Mouse (Mus musculus) MEL (cell line): ENCODE results near the gene Krt222. TPM values are rescaled to one million over a fixed set of nuclear protein-coding genes. Genes with fewer than 3 reads are reported as not detected.

Experiments used
- DNase-seq: peaks from one replicate; pipeline ENCODE4 v3.0.0; 2011; ENCODE audit warnings: low read depth, low spot score
- H3K27ac ChIP-seq: 2 replicates; pipeline ENCODE4 v1.5.1; 2012; ENCODE audit warnings: low read depth, mild to moderate bottlenecking, control low read depth, low read length, moderate library complexity; ENCODE audit not compliant: control insufficient read depth
- H3K27me3 ChIP-seq, 2 experiments: fragments of 150-350 bp in 1 of 2; sonication (generic) in 1 of 2; 2 replicates each; pipeline ENCODE4 v1.6.1; 2012; ENCODE audit warnings: low read length in 2 of 2, mild to moderate bottlenecking in 2 of 2, improper control_type of control experiment in 1 of 2, moderate library complexity in 1 of 2; ENCODE audit not compliant: insufficient read depth in 2 of 2, control insufficient read depth in 1 of 2
- H3K36me3 ChIP-seq, 2 experiments: 2 replicates each; pipeline ENCODE4 v1.6.1; 2012 to 2014; ENCODE audit warnings: low read length in 2 of 2, improper control_type of control experiment in 1 of 2, inconsistent platforms in 1 of 2, mild to moderate bottlenecking in 1 of 2; ENCODE audit not compliant: insufficient read depth in 2 of 2, control insufficient read depth in 1 of 2
- H3K4me1 ChIP-seq, 2 experiments: fragments of 150-350 bp in 1 of 2; sonication (generic) in 1 of 2; 2 replicates each; pipeline ENCODE4 v1.6.1; 2012; ENCODE audit warnings: low read length in 2 of 2, improper control_type of control experiment in 1 of 2, mild to moderate bottlenecking in 1 of 2; ENCODE audit not compliant: insufficient read depth in 2 of 2, control insufficient read depth in 1 of 2
- H3K4me3 ChIP-seq, 2 experiments: fragments of 150-350 bp in 1 of 2; sonication (generic) in 1 of 2; 2 replicates each; pipeline ENCODE4 v1.5.1; 2012; ENCODE audit warnings: low read depth in 2 of 2, low read length in 2 of 2, mild to moderate bottlenecking in 2 of 2, moderate library complexity in 2 of 2, control low read depth in 1 of 2, improper control_type of control experiment in 1 of 2; ENCODE audit not compliant: control insufficient read depth in 1 of 2, insufficient read depth in 1 of 2
- H3K79me2 ChIP-seq: 2 replicates; pipeline ENCODE4 v1.6.1; 2012; ENCODE audit warnings: mild to moderate bottlenecking, low read length, moderate library complexity; ENCODE audit not compliant: control insufficient read depth, poor library complexity, insufficient read depth
- H3K9ac ChIP-seq: 2 replicates; pipeline ENCODE4 v1.6.1; 2012; ENCODE audit warnings: low read depth, mild to moderate bottlenecking, control low read depth, low read length, moderate library complexity; ENCODE audit not compliant: control insufficient read depth, poor library complexity, severe bottlenecking
- H3K9me3 ChIP-seq: fragments of 150-350 bp; sonication (generic); replicated peaks from 2 replicates; pipeline ENCODE4 v1.6.1; 2012; ENCODE audit warnings: mild to moderate bottlenecking, low read length, improper control_type of control experiment, moderate library complexity; ENCODE audit not compliant: insufficient read depth
- BHLHE40 ChIP-seq: IDR thresholded peaks from 2 replicates; pipeline ENCODE4 v1.6.1; 2012; ENCODE audit warnings: low read depth, mild to moderate bottlenecking, inconsistent platforms, low read length, improper control_type of control experiment, borderline replicate concordance
- E2F4 ChIP-seq: IDR thresholded peaks from 2 replicates; pipeline ENCODE4 v1.6.1; 2011; ENCODE audit warnings: low read depth, low read length, improper control_type of control experiment, borderline replicate concordance
- ELF1 ChIP-seq: IDR thresholded peaks from 2 replicates; pipeline ENCODE4 v1.6.1; 2014; ENCODE audit warnings: low read depth, mild to moderate bottlenecking, inconsistent platforms, low read length, improper control_type of control experiment, moderate library complexity
- GABPA ChIP-seq: IDR thresholded peaks from 2 replicates; pipeline ENCODE4 v1.6.1; 2012; ENCODE audit warnings: low read depth, mild to moderate bottlenecking, inconsistent platforms, low read length, improper control_type of control experiment, moderate library complexity
- HCFC1 ChIP-seq: IDR thresholded peaks from 2 replicates; pipeline ENCODE4 v1.6.1; 2012; ENCODE audit warnings: low read depth, mild to moderate bottlenecking, inconsistent platforms, low read length, improper control_type of control experiment, moderate library complexity
- JUND ChIP-seq: IDR thresholded peaks from 2 replicates; pipeline ENCODE4 v1.6.1; 2011; ENCODE audit warnings: low read depth, mild to moderate bottlenecking, improper control_type of control experiment, low read length
- KAT2A ChIP-seq: conservative IDR thresholded peaks from 2 replicates; pipeline ENCODE4 v1.6.1; 2012; ENCODE audit warnings: low read depth, low read length, improper control_type of control experiment, inconsistent platforms
- MAFK ChIP-seq: IDR thresholded peaks from 2 replicates; pipeline ENCODE4 v1.6.1; 2011; ENCODE audit warnings: low read depth, mild to moderate bottlenecking, low read length, improper control_type of control experiment, borderline replicate concordance
- MAX ChIP-seq: IDR thresholded peaks from 2 replicates; pipeline ENCODE4 v1.6.1; 2011; ENCODE audit warnings: low read length, improper control_type of control experiment
- MAZ ChIP-seq: IDR thresholded peaks from 2 replicates; pipeline ENCODE4 v1.6.1; 2012; ENCODE audit warnings: low read depth, mild to moderate bottlenecking, inconsistent platforms, low read length, improper control_type of control experiment
- MEF2A ChIP-seq: IDR thresholded peaks from 2 replicates; pipeline ENCODE4 v1.6.1; 2014; ENCODE audit warnings: low read depth, mild to moderate bottlenecking, inconsistent platforms, low read length, improper control_type of control experiment; ENCODE audit not compliant: poor library complexity, insufficient replicate concordance, severe bottlenecking; ENCODE audit errors: extremely low read depth
- MYC ChIP-seq: IDR thresholded peaks from 2 replicates; pipeline ENCODE4 v1.6.1; 2011; ENCODE audit warnings: low read depth, mild to moderate bottlenecking, low read length, improper control_type of control experiment, moderate library complexity
- POLR2A ChIP-seq, 2 experiments: IDR thresholded peaks; 2 replicates each; pipeline ENCODE4 v1.6.1; 2011 to 2012; ENCODE audit warnings: low read length in 2 of 2, mild to moderate bottlenecking in 2 of 2, control low read depth in 1 of 2, improper control_type of control experiment in 1 of 2, low read depth in 1 of 2, moderate library complexity in 1 of 2; ENCODE audit not compliant: control insufficient read depth in 1 of 2, insufficient read depth in 1 of 2, poor library complexity in 1 of 2
- POLR2AphosphoS2 ChIP-seq: IDR thresholded peaks from 2 replicates; pipeline ENCODE4 v1.6.1; 2011; ENCODE audit warnings: low read length, improper control_type of control experiment
- RCOR1 ChIP-seq: IDR thresholded peaks from 2 replicates; pipeline ENCODE4 v1.6.1; 2012; ENCODE audit warnings: low read depth, mild to moderate bottlenecking, inconsistent platforms, low read length, improper control_type of control experiment
- SIN3A ChIP-seq: IDR thresholded peaks from 2 replicates; pipeline ENCODE4 v1.6.1; 2012; ENCODE audit warnings: low read length, improper control_type of control experiment, inconsistent platforms
- SMC3 ChIP-seq: IDR thresholded peaks from 2 replicates; pipeline ENCODE4 v1.6.1; 2011; ENCODE audit warnings: low read depth, low read length, improper control_type of control experiment
- TAL1 ChIP-seq: IDR thresholded peaks from 2 replicates; pipeline ENCODE4 v1.6.1; 2012; ENCODE audit warnings: mild to moderate bottlenecking, inconsistent platforms, low read length, moderate library complexity, mixed read lengths
- TCF12 ChIP-seq: IDR thresholded peaks from 2 replicates; pipeline ENCODE4 v1.6.1; 2014; ENCODE audit warnings: low read depth, mild to moderate bottlenecking, inconsistent platforms, low read length, improper control_type of control experiment, moderate library complexity
- USF2 ChIP-seq, 2 experiments: IDR thresholded peaks; 2 replicates each; pipeline ENCODE4 v1.6.1; 2011 to 2012; ENCODE audit warnings: improper control_type of control experiment in 2 of 2, low read length in 2 of 2, borderline replicate concordance in 1 of 2, inconsistent platforms in 1 of 2, low read depth in 1 of 2, mild to moderate bottlenecking in 1 of 2; ENCODE audit not compliant: insufficient read depth in 1 of 2
- ZC3H11A ChIP-seq: IDR thresholded peaks from 2 replicates; pipeline ENCODE4 v1.6.1; 2012; ENCODE audit warnings: low read depth, mild to moderate bottlenecking, inconsistent platforms, low read length, improper control_type of control experiment
- ZKSCAN1 ChIP-seq: IDR thresholded peaks from 2 replicates; pipeline ENCODE4 v1.6.1; 2012; ENCODE audit warnings: low read depth, mild to moderate bottlenecking, inconsistent platforms, low read length, improper control_type of control experiment, moderate library complexity
- ZMIZ1 ChIP-seq: IDR thresholded peaks from 2 replicates; pipeline ENCODE4 v1.6.1; 2012; ENCODE audit warnings: low read depth, mild to moderate bottlenecking, inconsistent platforms, low read length, improper control_type of control experiment, moderate library complexity
- polyA plus RNA-seq, 2 experiments: library from polyadenylated mRNA; stranded (reverse) in 1 of 2; unstranded in 1 of 2; fragments of >175 nt in 1 of 2; fragments of >200 nt in 1 of 2; gene quantifications; 2 replicates each; pipeline versions ENCODE4 v1.2.1 to v1.2.4; 2012; ENCODE audit warnings: low replicate concordance in 2 of 2, low read depth in 1 of 2; ENCODE audit not compliant: insufficient read length in 2 of 2, insufficient read depth in 1 of 2, missing spikeins in 1 of 2
- total RNA-seq: library from RNA; depleted of rRNA; stranded (reverse); fragments of 300-350 nt; gene quantifications from 2 replicates; pipeline ENCODE4 v1.2.3, GENCODE M21; 2012

Krt222 gene
- total and polyA plus RNA-seq, 3 experiments: 0.07 TPM; not detected in 2

GRCm38 (mm10) chr11:99212693-99213092 lies 31.2 kb downstream of the Krt222 start:
- H3K27me3 ChIP-seq: no peaks in the 10 kb centered on the region
- H3K79me2 ChIP-seq: no peaks in the 10 kb centered on the region
- no peak overlapping the region for H3K4me3 ChIP-seq
- DNase-seq: no peak
- no peak overlapping the region for H3K9ac ChIP-seq
- TF ChIP-seq POLR2AphosphoS2 (no peak), MAZ (no peak), RCOR1 (no peak), BHLHE40 (no peak), MEF2A (no peak), KAT2A (no peak), ZKSCAN1 (no peak), SIN3A (no peak), TCF12 (no peak), MYC (no peak), SMC3 (no peak), HCFC1 (no peak), GABPA (no peak), TAL1 (no peak), ELF1 (no peak), JUND (no peak), MAX (no peak), ZMIZ1 (no peak)
- TF ChIP-seq, all 39 proteins: peak for 0
- no peaks in the 10 kb centered on the region for H3K9me3 ChIP-seq
- no peak overlapping the region for H3K27ac ChIP-seq
- peaks cover 3 to 7% of the 10 kb centered on the region in 2 experiments for H3K4me1 ChIP-seq
- peaks cover 5 to 42% of the 10 kb centered on the region in 2 experiments for H3K36me3 ChIP-seq

- H3K9ac ChIP-seq: no peak overlapping the region
- no peak overlapping the region for H3K4me3 ChIP-seq
- DNase-seq: no peak
- TF ChIP-seq MAX: no peak
- TF ChIP-seq TAL1: no peak
- TF ChIP-seq MAFK: no peak
- TF ChIP-seq E2F4: no peak
- TF ChIP-seq TCF12: no peak
- TF ChIP-seq MYC: no peak
- TF ChIP-seq ZC3H11A: no peak
- no peak for TF ChIP-seq POLR2A (IDR thresholded peaks at IDR 0.05; ENCODE audit: control insufficient read depth in 1 of 2, insufficient read depth in 1 of 2, low read depth in 1 of 2, low read length in 2 of 2, poor library complexity in 1 of 2)
- TF ChIP-seq USF2 (IDR thresholded peaks at IDR 0.05; ENCODE audit: borderline replicate concordance in 1 of 2, insufficient read depth in 1 of 2, low read depth in 1 of 2, low read length in 2 of 2): no peak
- no peak for TF ChIP-seq GABPA
- no peak for TF ChIP-seq MAZ
- no peak for TF ChIP-seq MEF2A
- no peaks in the 10 kb centered on the region for H3K9me3 ChIP-seq
- no peaks in the 10 kb centered on the region for H3K79me2 ChIP-seq
- no peaks in the 10 kb centered on the region for H3K27me3 ChIP-seq
- H3K4me1 ChIP-seq: peaks cover 7 to 11% of the 10 kb centered on the region in 2 experiments
- peaks cover 9 to 38% of the 10 kb centered on the region in 2 experiments for H3K36me3 ChIP-seq
- no peak overlapping the region for H3K27ac ChIP-seq
Measured at GRCm38 (mm10) chr11:99211964-99212363, 31.9 kb downstream of the Krt222 start.
